Mouse (Mus musculus): Measurements from ENCODE around the gene Zfp712. TPM values are rescaled to one million over a fixed set of nuclear protein-coding genes. Genes with fewer than 3 reads are reported as not detected.

The Zfp712 gene
- polyA plus RNA-seq, 1 experiment from 2014 or later = 6.7 TPM

- WGBS = 100% methylated on average over 2 of the region's 2 CpGs
- Histone ChIP-seq H3K9me3 (ENCODE audit: control insufficient read depth, low read length) (peaks cover 34% of the 10 kb centered on the region), H3K4me2 (ENCODE audit: low read length) (no peak overlapping the region), H3K4me3 (ENCODE audit: low read length) (no peak overlapping the region), H3K27me3 (replicated peaks; ENCODE audit: control insufficient read depth, insufficient read depth, low read length) (no peaks in the 10 kb centered on the region), H3K36me3 (ENCODE audit: control insufficient read depth, insufficient read depth, low read length) (peaks cover 54% of the 10 kb centered on the region), H3K9ac (ENCODE audit: low read depth, low read length) (no peak overlapping the region), H3K27ac (ENCODE audit: low read depth, low read length) (no peak overlapping the region), H3K4me1 (ENCODE audit: control insufficient read depth, insufficient read depth, low read depth, low read length) (no peaks in the 10 kb centered on the region)
- no peak for ATAC-seq
Observed at GRCm38 (mm10) chr13:67072786-67073185, 11.8 kb upstream of the Zfp712 start.

GRCm38 (mm10) chr13:67065386-67065785 lies 4.4 kb upstream of the Zfp712 start:
- Histone ChIP-seq H3K27ac (ENCODE audit: low read depth, low read length) (no peak overlapping the region), H3K36me3 (ENCODE audit: control insufficient read depth, insufficient read depth, low read length) (peaks cover 20% of the 10 kb centered on the region), H3K4me2 (ENCODE audit: low read length) (no peak overlapping the region), H3K4me3 (ENCODE audit: low read length) (no peak overlapping the region), H3K27me3 (replicated peaks; ENCODE audit: control insufficient read depth, insufficient read depth, low read length) (no peaks in the 10 kb centered on the region), H3K9ac (ENCODE audit: low read depth, low read length) (no peak overlapping the region), H3K9me3 (ENCODE audit: control insufficient read depth, low read length) (peaks cover 16% of the 10 kb centered on the region), H3K4me1 (ENCODE audit: control insufficient read depth, insufficient read depth, low read depth, low read length) (peaks cover under 1% of the 10 kb centered on the region; the same call in 1 of the 2 replicates)
- WGBS = 91% methylated on average over 8 of the region's 8 CpGs
- no peak for ATAC-seq

- Histone ChIP-seq H3K27ac (ENCODE audit: low read depth, low read length) (no peak overlapping the region), H3K9me3 (ENCODE audit: control insufficient read depth, low read length) (peaks cover 3% of the 10 kb centered on the region; the same call in 1 of the 2 replicates), H3K9ac (ENCODE audit: low read depth, low read length) (no peak overlapping the region), H3K27me3 (replicated peaks; ENCODE audit: control insufficient read depth, insufficient read depth, low read length) (no peaks in the 10 kb centered on the region), H3K4me3 (ENCODE audit: low read length) (no peak overlapping the region), H3K4me2 (ENCODE audit: low read length) (no peak overlapping the region), H3K36me3 (ENCODE audit: control insufficient read depth, insufficient read depth, low read length) (no peaks in the 10 kb centered on the region), H3K4me1 (ENCODE audit: control insufficient read depth, insufficient read depth, low read depth, low read length) (peaks cover 6% of the 10 kb centered on the region)
- 64% methylated on average over 7 of the region's 7 CpGs for WGBS
- ATAC-seq = no peak
Observed at GRCm38 (mm10) chr13:67062427-67062826, 1.5 kb upstream of the Zfp712 start.

GRCm38 (mm10) chr13:67060161-67060785 lies 697 bp downstream of the Zfp712 start:
- peak overlapping the region; percentile 79 for H3K4me3 ChIP-seq (ENCODE audit: low read length)
- no peaks in the 10 kb centered on the region for H3K36me3 ChIP-seq (ENCODE audit: control insufficient read depth, insufficient read depth, low read length)
- ATAC-seq = peak; percentile 63
- peak overlapping the region; percentile 87 for H3K4me2 ChIP-seq (ENCODE audit: low read length)
- no peaks in the 10 kb centered on the region for H3K9me3 ChIP-seq (ENCODE audit: control insufficient read depth, low read length)
- H3K27ac ChIP-seq (ENCODE audit: low read depth, low read length) = peak overlapping the region; percentile 81; the same call in 1 of the 2 replicates
- no peaks in the 10 kb centered on the region for H3K27me3 ChIP-seq (replicated peaks; ENCODE audit: control insufficient read depth, insufficient read depth, low read length)
- peak overlapping the region; percentile 82 for H3K9ac ChIP-seq (ENCODE audit: low read depth, low read length)
- peaks cover 6% of the 10 kb centered on the region for H3K4me1 ChIP-seq (ENCODE audit: control insufficient read depth, insufficient read depth, low read depth, low read length)
- 5% methylated on average over 12 of the region's 12 CpGs for WGBS

Other genes starting within 250 kb of the Zfp712 start
- 3.6 and 3.8 TPM in 2 replicates for gene Gm10767, start 156.3 kb downstream of the Zfp712 start, polyA plus RNA-seq (2015; fragmentation: Nextera tagmentation; extraction: Ambion mirVana)
- gene Zfp708, start 36.8 kb upstream of the Zfp712 start, polyA plus RNA-seq (2015; fragmentation: Nextera tagmentation; extraction: Ambion mirVana) = 7.0 and 7.1 TPM in 2 replicates
- 1.1 and 2.0 TPM in 2 replicates for gene Gm28557, start 47.4 kb upstream of the Zfp712 start, polyA plus RNA-seq (2015; fragmentation: Nextera tagmentation; extraction: Ambion mirVana)
- 0.12 and 0.19 TPM in 2 replicates for gene Rslcan18, start 55.1 kb upstream of the Zfp712 start, polyA plus RNA-seq (2015; fragmentation: Nextera tagmentation; extraction: Ambion mirVana)
- gene Zfp759, start 60.5 kb upstream of the Zfp712 start, polyA plus RNA-seq (2015; fragmentation: Nextera tagmentation; extraction: Ambion mirVana) = 4.6 and 5.0 TPM in 2 replicates
- gene Rsl1, start 112.0 kb upstream of the Zfp712 start, polyA plus RNA-seq (2015; fragmentation: Nextera tagmentation; extraction: Ambion mirVana) = 6.3 and 6.4 TPM in 2 replicates
- gene Zfp455, start 133.3 kb upstream of the Zfp712 start, polyA plus RNA-seq (2015; fragmentation: Nextera tagmentation; extraction: Ambion mirVana) = 2.2 and 2.6 TPM in 2 replicates
- gene Zfp458, start 217.3 kb upstream of the Zfp712 start, polyA plus RNA-seq (2015; fragmentation: Nextera tagmentation; extraction: Ambion mirVana) = 4.4 and 5.5 TPM in 2 replicates
- gene Zfp457, start 245.3 kb upstream of the Zfp712 start, polyA plus RNA-seq (2015; fragmentation: Nextera tagmentation; extraction: Ambion mirVana) = 1.0 and 1.1 TPM in 2 replicates

Measured in hindbrain, embryonic 16.5 days (tissue).